ENCODE assay signal across 29 mouse cellular contexts in the genomic region with DNA sequence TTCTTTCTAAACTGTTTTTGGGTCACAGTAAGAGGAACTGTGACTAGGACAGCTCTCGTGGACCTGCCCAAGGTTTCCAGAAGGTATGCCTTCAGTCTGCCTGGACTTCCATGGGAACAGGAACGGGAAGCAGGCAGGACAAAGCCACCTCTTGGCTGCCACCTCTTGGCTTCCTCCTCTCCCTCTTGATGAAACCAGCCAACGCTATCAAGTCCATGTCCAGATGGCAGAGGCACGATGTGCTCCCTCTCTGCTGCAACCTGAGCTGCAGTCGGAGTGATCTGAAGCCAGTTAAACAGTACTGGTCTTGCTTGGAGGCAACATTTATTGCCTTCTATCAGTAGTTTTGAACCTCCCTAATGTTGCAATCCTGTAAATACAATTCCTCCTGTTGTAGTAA.
DNase-seq lines count a peak whose midpoint lies in the region; ATAC-seq and TF ChIP-seq lines count a peak whose summit lies in the region.
"Had no signal": no experiment of that assay in that cellular context is flagged by ENCODE, and none has a peak within 500 bp of the region (broad histone marks: within the 10 kb centered on the region; RNA-seq: fewer than 3 reads in every experiment).

No protein-coding gene starts in this region.

- peaks cover 26% of the 10 kb centered on the region for H3K4me1 ChIP-seq in liver, adult 2 months (ENCODE audit: control insufficient read depth, insufficient read depth, low read length)
- H3K4me1 ChIP-seq in liver, embryonic 12.5 days: no peaks in the 10 kb centered on the region
- H3K4me1 ChIP-seq in lung, postnatal 0 days (ENCODE audit: insufficient read depth, low read depth, low read length): no peaks in the 10 kb centered on the region
- H3K4me1 ChIP-seq: forebrain, embryonic 12.5 days; midbrain, embryonic 10.5 days; midbrain, embryonic 15.5 days; neural tube, embryonic 15.5 days had no signal

- peak overlapping the region; percentile 38 for H3K27ac ChIP-seq in liver, adult 2 months (replicated peaks; ENCODE audit: insufficient read depth, low read depth, low read length)
- no peak overlapping the region for H3K27ac ChIP-seq in liver, embryonic 12.5 days
- H3K27ac ChIP-seq in lung, postnatal 0 days (ENCODE audit: low read length): no peak overlapping the region
- H3K27ac ChIP-seq: forebrain, embryonic 12.5 days; hindbrain, embryonic 14.5 days; left cerebral cortex, adult 2 months; liver, embryonic 14.5 days; midbrain, embryonic 10.5 days; midbrain, embryonic 15.5 days; neural tube, embryonic 15.5 days had no signal

- no peak overlapping the region for H3K4me2 ChIP-seq in liver, embryonic 12.5 days
- no peak overlapping the region for H3K4me2 ChIP-seq in lung, postnatal 0 days (replicated peaks; ENCODE audit: low read depth, low read length)
- H3K4me2 ChIP-seq: forebrain, embryonic 12.5 days; heart, embryonic 12.5 days; hindbrain, embryonic 14.5 days; midbrain, embryonic 15.5 days; neural tube, embryonic 15.5 days had no signal

- H3K27me3 ChIP-seq in liver, adult 2 months (ENCODE audit: control insufficient read depth, insufficient read depth, low read length): no peaks in the 10 kb centered on the region
- H3K27me3 ChIP-seq in liver, embryonic 12.5 days (replicated peaks): no peaks in the 10 kb centered on the region
- H3K27me3 ChIP-seq in lung, postnatal 0 days (replicated peaks; ENCODE audit: insufficient read depth, low read length): no peaks in the 10 kb centered on the region
- H3K27me3 ChIP-seq: forebrain, embryonic 12.5 days; heart, embryonic 12.5 days; midbrain, embryonic 15.5 days; neural tube, embryonic 15.5 days had no signal

- 0 out of 2 replicates have a peak, but pooled peaks have one; percentile 14 for TF ChIP-seq CTCF in liver, adult 2 months (IDR thresholded peaks at IDR 0.05; ENCODE audit: low read depth, low read length)
- no peak for TF ChIP-seq CTCF in lung, postnatal 0 days (IDR thresholded peaks at IDR 0.05)

- peaks cover 19% of the 10 kb centered on the region; the same call in 1 of the 2 replicates for H3K36me3 ChIP-seq in liver, adult 2 months (ENCODE audit: control insufficient read depth, insufficient read depth, low read length)
- peaks cover 80% of the 10 kb centered on the region for H3K36me3 ChIP-seq in liver, embryonic 12.5 days
- no peaks in the 10 kb centered on the region for H3K36me3 ChIP-seq in lung, postnatal 0 days (ENCODE audit: insufficient read depth, low read length)

- no peak for DNase-seq in cerebellum, adult 8-10 months
- peak; percentile 69 for DNase-seq in liver, adult 2 months (ENCODE audit: extremely low read depth, low read depth, low spot score)
- DNase-seq in cerebellum, postnatal 25 days: peak; percentile 49 to 64
- DNase-seq in layer of hippocampus, adult 8-10 months (ENCODE audit: low spot score in 2 of 2): no peak
- no peak for DNase-seq in lung, postnatal 0 days (ENCODE audit: low spot score)
- DNase-seq: adrenal gland, postnatal 10 days; gastrocnemius, postnatal 25 days; heart, adult 11 months; kidney, adult 11 months; kidney, postnatal 14 days; lung, adult 2 months; lung, postnatal 14 days; right cerebral cortex, postnatal 25 days; spleen, adult 18-20 months; thymus, adult 18-20 months; thymus, postnatal 25 days had no signal

- H3K4me3 ChIP-seq in liver, adult 2 months (ENCODE audit: insufficient read depth, low read depth, low read length): no peak overlapping the region
- H3K4me3 ChIP-seq in liver, embryonic 12.5 days: no peak overlapping the region
- no peak overlapping the region for H3K4me3 ChIP-seq in lung, postnatal 0 days (ENCODE audit: low read depth, low read length)
- H3K4me3 ChIP-seq: erythroblast, embryonic 14.5 days; forebrain, embryonic 12.5 days; heart, embryonic 12.5 days; left cerebral cortex, adult 2 months; midbrain, embryonic 10.5 days; midbrain, embryonic 15.5 days; neural tube, embryonic 15.5 days had no signal

- ATAC-seq in cerebellum, adult (ENCODE audit: insufficient number of reproducible peaks, low FRiP score, low TSS enrichment): peak; percentile 61; the same call in 1 of the 2 replicates
- no peak for ATAC-seq in liver, embryonic 12.5 days
- no peak for ATAC-seq in lung, postnatal 0 days
- no peak for ATAC-seq in CD4-positive, CD25-positive, alpha-beta regulatory T cell, adult 4 months
- ATAC-seq: midbrain, embryonic 15.5 days had no signal

- no peaks in the 10 kb centered on the region for H3K79me2 ChIP-seq in liver, adult 2 months (ENCODE audit: control insufficient read depth, insufficient read depth, low read length)

- no peak for TF ChIP-seq POLR2A in liver, adult 2 months (IDR thresholded peaks at IDR 0.05; ENCODE audit: extremely low read depth, insufficient read depth, low read length)

- no peak overlapping the region for H3K9ac ChIP-seq in liver, adult 2 months (ENCODE audit: low read depth, low read length)
- H3K9ac ChIP-seq in liver, embryonic 12.5 days: no peak overlapping the region
- no peak overlapping the region for H3K9ac ChIP-seq in lung, postnatal 0 days (replicated peaks; ENCODE audit: low read depth)
- H3K9ac ChIP-seq: forebrain, embryonic 12.5 days; heart, embryonic 12.5 days; hindbrain, embryonic 14.5 days; liver, embryonic 14.5 days; midbrain, embryonic 15.5 days; neural tube, embryonic 15.5 days had no signal

- no peak for TF ChIP-seq EP300 in lung, postnatal 0 days (IDR thresholded peaks at IDR 0.05)

- no peaks in the 10 kb centered on the region for H3K9me3 ChIP-seq in liver, embryonic 12.5 days (replicated peaks)
- H3K9me3 ChIP-seq in lung, postnatal 0 days (ENCODE audit: low read length): no peaks in the 10 kb centered on the region
- H3K9me3 ChIP-seq: forebrain, embryonic 12.5 days; G1E; heart, embryonic 12.5 days; midbrain, embryonic 10.5 days; midbrain, embryonic 15.5 days; neural tube, embryonic 15.5 days had no signal

- WGBS in liver, adult 2 months: 27% methylated on average over 5 of the region's 5 CpGs
- WGBS in liver, embryonic 12.5 days (ENCODE audit: insufficient replicate concordance): 74% methylated on average over 5 of the region's 5 CpGs
- WGBS in lung, postnatal 0 days: 86% methylated on average over 5 of the region's 5 CpGs

Comparison
In these comparisons a context has a peak if more than half of its experiments do, and no peak if none do; other contexts are left out.
1. DNase-seq: peak in liver, adult 2 months (single experiment) and cerebellum, postnatal 25 days (2 of 2); none in cerebellum, adult 8-10 months (single experiment), layer of hippocampus, adult 8-10 months (0 of 2) and lung, postnatal 0 days (single experiment).